ENCODE assay signal across 19 mouse cellular contexts in genomic region chr3:86010618-86011017, GRCm38 (mm10). TPM values are rescaled to one million over a fixed set of nuclear protein-coding genes. Genes with fewer than 3 reads are reported as not detected.
DNase-seq lines count a peak whose midpoint lies in the region; ATAC-seq and TF ChIP-seq lines count a peak whose summit lies in the region.
"Had no signal": no experiment of that assay in that cellular context is flagged by ENCODE, and none has a peak within 500 bp of the region (broad histone marks: within the 10 kb centered on the region; RNA-seq: fewer than 3 reads in every experiment).

No protein-coding gene starts in this region.

- no peak for TF ChIP-seq EP300 in ES-Bruce4 (IDR thresholded peaks at IDR 0.05; ENCODE audit: insufficient read depth, low read depth, low read length)

- no peak for ATAC-seq in hindbrain, postnatal 0 days
- 0 out of 2 replicates have a peak, but pooled peaks have one; percentile 35 for ATAC-seq in lung, embryonic 14.5 days (ENCODE audit: insufficient read depth)
- no peak for ATAC-seq in embryonic facial prominence, embryonic 11.5 days (replicated peaks; ENCODE audit: insufficient number of reproducible peaks, low FRiP score, low TSS enrichment, low read depth)
- no peak for ATAC-seq in midbrain, embryonic 14.5 days (ENCODE audit: low FRiP score, low TSS enrichment)
- ATAC-seq: midbrain, embryonic 13.5 days had no signal

- peak; percentile 6 for DNase-seq in hindbrain, embryonic 10.5 days (ENCODE audit: low spot score)
- no peak for DNase-seq in hindbrain, postnatal 0 days (ENCODE audit: low spot score)
- peak; percentile 47 for DNase-seq in lung, embryonic 14.5 days
- DNase-seq in lung, postnatal 4 days: no peak
- DNase-seq in embryonic facial prominence, embryonic 11.5 days (ENCODE audit: low spot score): peak; percentile 55
- DNase-seq in midbrain, embryonic 14.5 days: no peak
- no peak for DNase-seq in ovary, postnatal 36 days (ENCODE audit: low spot score)
- DNase-seq: cerebellum, adult 11 months; cerebellum, postnatal 25 days; layer of hippocampus, adult 9-11 months; liver; lung, adult 2 months; right cerebral cortex, postnatal 14 days had no signal

- no peak overlapping the region for H3K9ac ChIP-seq in hindbrain, postnatal 0 days (replicated peaks; ENCODE audit: low read length)
- no peak overlapping the region for H3K9ac ChIP-seq in lung, embryonic 14.5 days
- no peak overlapping the region for H3K9ac ChIP-seq in ES-Bruce4 (ENCODE audit: low read depth, poor library complexity, severe bottlenecking)
- no peak overlapping the region for H3K9ac ChIP-seq in embryonic facial prominence, embryonic 11.5 days (replicated peaks; ENCODE audit: low read length)
- no peak overlapping the region for H3K9ac ChIP-seq in midbrain, embryonic 14.5 days (replicated peaks; ENCODE audit: low read length)
- H3K9ac ChIP-seq: forebrain, embryonic 12.5 days; heart, embryonic 13.5 days; midbrain, embryonic 13.5 days had no signal

- no peaks in the 10 kb centered on the region for H3K9me3 ChIP-seq in hindbrain, embryonic 10.5 days
- no peaks in the 10 kb centered on the region for H3K9me3 ChIP-seq in hindbrain, postnatal 0 days (ENCODE audit: low read length)
- no peaks in the 10 kb centered on the region for H3K9me3 ChIP-seq in lung, embryonic 14.5 days (ENCODE audit: low read depth, low read length)
- peaks cover 26% of the 10 kb centered on the region for H3K9me3 ChIP-seq in ES-Bruce4 (replicated peaks; ENCODE audit: control insufficient read depth, insufficient read depth, low read length, poor library complexity, severe bottlenecking)
- H3K9me3 ChIP-seq in embryonic facial prominence, embryonic 11.5 days (replicated peaks; ENCODE audit: control insufficient read depth, low read length): no peaks in the 10 kb centered on the region
- H3K9me3 ChIP-seq in midbrain, embryonic 14.5 days (ENCODE audit: control insufficient read depth, low read length): no peaks in the 10 kb centered on the region
- H3K9me3 ChIP-seq: forebrain, embryonic 12.5 days; heart, embryonic 13.5 days; midbrain, embryonic 13.5 days had no signal

- H3K4me2 ChIP-seq in hindbrain, postnatal 0 days (ENCODE audit: low read depth, low read length): no peak overlapping the region
- H3K4me2 ChIP-seq in lung, embryonic 14.5 days: no peak overlapping the region
- H3K4me2 ChIP-seq in embryonic facial prominence, embryonic 11.5 days (ENCODE audit: low read depth, low read length): no peak overlapping the region
- H3K4me2 ChIP-seq in midbrain, embryonic 14.5 days (ENCODE audit: low read length): no peak overlapping the region
- H3K4me2 ChIP-seq: forebrain, embryonic 12.5 days; heart, embryonic 13.5 days; midbrain, embryonic 13.5 days had no signal

- TF ChIP-seq POLR2A in ES-Bruce4 (IDR thresholded peaks at IDR 0.05; ENCODE audit: insufficient read depth, low read length): no peak

- TF ChIP-seq CTCF in hindbrain, postnatal 0 days (IDR thresholded peaks at IDR 0.05; ENCODE audit: low read depth): no peak
- no peak for TF ChIP-seq CTCF in lung, embryonic 14.5 days (IDR thresholded peaks at IDR 0.05; ENCODE audit: low read depth)
- no peak for TF ChIP-seq CTCF in ES-Bruce4 (IDR thresholded peaks at IDR 0.05; ENCODE audit: low read depth, low read length)

- no peaks in the 10 kb centered on the region for H3K27me3 ChIP-seq in hindbrain, embryonic 10.5 days (ENCODE audit: insufficient read depth, poor library complexity, severe bottlenecking)
- no peaks in the 10 kb centered on the region for H3K27me3 ChIP-seq in hindbrain, postnatal 0 days (ENCODE audit: insufficient read depth, low read length)
- no peaks in the 10 kb centered on the region for H3K27me3 ChIP-seq in lung, embryonic 14.5 days (ENCODE audit: insufficient read depth, low read length)
- H3K27me3 ChIP-seq in ES-Bruce4 (ENCODE audit: control insufficient read depth, insufficient read depth, low read length, poor library complexity, severe bottlenecking): no peaks in the 10 kb centered on the region
- H3K27me3 ChIP-seq in embryonic facial prominence, embryonic 11.5 days (ENCODE audit: control insufficient read depth, insufficient read depth, low read length): no peaks in the 10 kb centered on the region
- no peaks in the 10 kb centered on the region for H3K27me3 ChIP-seq in midbrain, embryonic 14.5 days (ENCODE audit: control insufficient read depth, insufficient read depth, low read length)
- H3K27me3 ChIP-seq: forebrain, embryonic 12.5 days; midbrain, embryonic 13.5 days had no signal

- no peak overlapping the region for H3K4me3 ChIP-seq in hindbrain, embryonic 10.5 days
- no peak overlapping the region for H3K4me3 ChIP-seq in hindbrain, postnatal 0 days (ENCODE audit: low read length)
- no peak overlapping the region for H3K4me3 ChIP-seq in lung, embryonic 14.5 days (ENCODE audit: low read depth, low read length)
- H3K4me3 ChIP-seq in ES-Bruce4 (ENCODE audit: low read depth, low read length): no peak overlapping the region
- no peak overlapping the region for H3K4me3 ChIP-seq in embryonic facial prominence, embryonic 11.5 days (ENCODE audit: low read depth, low read length)
- no peak overlapping the region for H3K4me3 ChIP-seq in midbrain, embryonic 14.5 days (replicated peaks; ENCODE audit: low read depth, low read length)
- H3K4me3 ChIP-seq: forebrain, embryonic 12.5 days; heart, embryonic 13.5 days; midbrain, embryonic 13.5 days had no signal

- H3K27ac ChIP-seq in hindbrain, embryonic 10.5 days: no peak overlapping the region
- no peak overlapping the region for H3K27ac ChIP-seq in hindbrain, postnatal 0 days
- H3K27ac ChIP-seq in lung, embryonic 14.5 days (ENCODE audit: low read depth): no peak overlapping the region
- peak overlapping the region; percentile 97 for H3K27ac ChIP-seq in ES-Bruce4 (ENCODE audit: insufficient read depth, low read length)
- H3K27ac ChIP-seq in embryonic facial prominence, embryonic 11.5 days (replicated peaks; ENCODE audit: low read depth, low read length): no peak overlapping the region
- H3K27ac ChIP-seq in midbrain, embryonic 14.5 days (replicated peaks; ENCODE audit: low read depth, low read length): no peak overlapping the region
- H3K27ac ChIP-seq: forebrain, embryonic 12.5 days; heart, embryonic 13.5 days; midbrain, embryonic 13.5 days had no signal

- 62% methylated on average over 3 of the region's 3 CpGs for WGBS in hindbrain, embryonic 10.5 days
- 77% methylated on average over 3 of the region's 3 CpGs for WGBS in hindbrain, postnatal 0 days
- 43% methylated on average over 3 of the region's 3 CpGs for WGBS in lung, embryonic 14.5 days
- 61% methylated on average over 3 of the region's 3 CpGs for WGBS in embryonic facial prominence, embryonic 11.5 days
- 74% methylated on average over 3 of the region's 3 CpGs for WGBS in midbrain, embryonic 14.5 days

- 0 out of 2 replicates have a peak, but pooled peaks cover 4% of the 10 kb centered on the region for H3K4me1 ChIP-seq in hindbrain, embryonic 10.5 days (replicated peaks)
- H3K4me1 ChIP-seq in hindbrain, postnatal 0 days (ENCODE audit: insufficient read depth, low read length): no peaks in the 10 kb centered on the region
- H3K4me1 ChIP-seq in lung, embryonic 14.5 days (ENCODE audit: insufficient read depth): no peaks in the 10 kb centered on the region
- peaks cover 2% of the 10 kb centered on the region for H3K4me1 ChIP-seq in ES-Bruce4 (ENCODE audit: control insufficient read depth, insufficient read depth, low read length)
- H3K4me1 ChIP-seq in embryonic facial prominence, embryonic 11.5 days (ENCODE audit: control insufficient read depth, insufficient read depth, low read length): no peaks in the 10 kb centered on the region
- H3K4me1 ChIP-seq in midbrain, embryonic 14.5 days (ENCODE audit: control insufficient read depth, insufficient read depth, low read length): no peaks in the 10 kb centered on the region
- H3K4me1 ChIP-seq: forebrain, embryonic 12.5 days; midbrain, embryonic 13.5 days had no signal

- 0 out of 2 replicates have a peak, but pooled peaks cover 4% of the 10 kb centered on the region for H3K36me3 ChIP-seq in hindbrain, embryonic 10.5 days
- no peaks in the 10 kb centered on the region for H3K36me3 ChIP-seq in hindbrain, postnatal 0 days (ENCODE audit: insufficient read depth, low read length)
- no peaks in the 10 kb centered on the region for H3K36me3 ChIP-seq in lung, embryonic 14.5 days (ENCODE audit: insufficient read depth)
- no peaks in the 10 kb centered on the region for H3K36me3 ChIP-seq in ES-Bruce4 (ENCODE audit: control insufficient read depth, insufficient read depth, low read length, poor library complexity, severe bottlenecking)
- no peaks in the 10 kb centered on the region; the same call in 1 of the 2 replicates for H3K36me3 ChIP-seq in embryonic facial prominence, embryonic 11.5 days (replicated peaks; ENCODE audit: control insufficient read depth, insufficient read depth, low read depth, low read length)
- no peaks in the 10 kb centered on the region for H3K36me3 ChIP-seq in midbrain, embryonic 14.5 days (ENCODE audit: control insufficient read depth, insufficient read depth, low read length)
- H3K36me3 ChIP-seq: forebrain, embryonic 12.5 days; midbrain, embryonic 13.5 days had no signal

RNA-seq across cellular contexts. Expression of gene Prss48, which starts 8.3 kb away (rescaled TPM):
- not detected in 2 replicates for polyA plus RNA-seq in hindbrain, embryonic 10.5 days (2016; fragmentation: Nextera tagmentation; extraction: Ambion mirVana)
- total RNA-seq in hindbrain, postnatal 0 days (2014; rRNA removed): not detected in 2 replicates
- not detected in 2 replicates for polyA plus RNA-seq in hindbrain, postnatal 0 days (2015; fragmentation: Nextera tagmentation; extraction: Ambion mirVana)
- polyA plus RNA-seq in lung, embryonic 14.5 days (2014; fragmentation: Nextera tagmentation; extraction: Ambion mirVana): 0.27 and 0.46 TPM in 2 replicates
- not detected in 2 replicates for polyA plus RNA-seq in ES-Bruce4 (2011; ENCODE audit: insufficient read depth, insufficient read length, low read depth, missing spikeins)
- polyA plus RNA-seq in embryonic facial prominence, embryonic 11.5 days (2014; fragmentation: Nextera tagmentation; extraction: Ambion mirVana): not detected in 2 replicates
- polyA plus RNA-seq in midbrain, embryonic 14.5 days (2014; fragmentation: Nextera tagmentation; extraction: Ambion mirVana): not detected in 2 replicates
- total RNA-seq: granulocyte monocyte progenitor cell, adult 5-6 weeks had no signal
- polyA plus RNA-seq: forebrain, embryonic 12.5 days; heart, embryonic 13.5 days; intestine, embryonic 16.5 days; lung, adult 2 months; midbrain, embryonic 13.5 days had no signal

RNA-seq across cellular contexts. Expression of gene Sh3d19, which starts 39.7 kb away (rescaled TPM):
- 7.9 and 9.0 TPM in 2 replicates for polyA plus RNA-seq in hindbrain, embryonic 10.5 days (2016; fragmentation: Nextera tagmentation; extraction: Ambion mirVana)
- 23.7 and 31.1 TPM in 2 replicates for total RNA-seq in hindbrain, postnatal 0 days (2014; rRNA removed)
- 14.0 and 16.3 TPM in 2 replicates for polyA plus RNA-seq in hindbrain, postnatal 0 days (2015; fragmentation: Nextera tagmentation; extraction: Ambion mirVana)
- 31.9 and 38.2 TPM in 2 replicates for polyA plus RNA-seq in lung, embryonic 14.5 days (2014; fragmentation: Nextera tagmentation; extraction: Ambion mirVana)
- polyA plus RNA-seq in ES-Bruce4 (2011; ENCODE audit: insufficient read depth, insufficient read length, low read depth, missing spikeins): 46.6 and 53.6 TPM in 2 replicates
- polyA plus RNA-seq in embryonic facial prominence, embryonic 11.5 days (2014; fragmentation: Nextera tagmentation; extraction: Ambion mirVana): 15.7 and 20.0 TPM in 2 replicates
- 13.2 and 14.4 TPM in 2 replicates for polyA plus RNA-seq in midbrain, embryonic 14.5 days (2014; fragmentation: Nextera tagmentation; extraction: Ambion mirVana)

Comparison
In these comparisons a context has a peak if more than half of its experiments do, and no peak if none do; other contexts are left out.
1. DNase-seq: peak in hindbrain, embryonic 10.5 days (single experiment), lung, embryonic 14.5 days (single experiment) and embryonic facial prominence, embryonic 11.5 days (single experiment); none in hindbrain, postnatal 0 days (single experiment), lung, postnatal 4 days (0 of 2), midbrain, embryonic 14.5 days (single experiment) and ovary, postnatal 36 days (single experiment).